Mouse (Mus musculus): ENCODE results near the gene Dtx3. TPM values are rescaled to one million over a fixed set of nuclear protein-coding genes. Genes with fewer than 3 reads are reported as not detected.
A peak's percentile ranks its signal among the peaks of the same experiment; 100 is the strongest.
"Not testable (repeated sequence)": the region's sequence is repeated elsewhere in the genome, so short reads cannot be mapped to it uniquely, and the experiment has no call there.

The Dtx3 gene
- polyA plus RNA-seq, 1 experiment from 2014 or later, result 79.4 TPM

DNA sequence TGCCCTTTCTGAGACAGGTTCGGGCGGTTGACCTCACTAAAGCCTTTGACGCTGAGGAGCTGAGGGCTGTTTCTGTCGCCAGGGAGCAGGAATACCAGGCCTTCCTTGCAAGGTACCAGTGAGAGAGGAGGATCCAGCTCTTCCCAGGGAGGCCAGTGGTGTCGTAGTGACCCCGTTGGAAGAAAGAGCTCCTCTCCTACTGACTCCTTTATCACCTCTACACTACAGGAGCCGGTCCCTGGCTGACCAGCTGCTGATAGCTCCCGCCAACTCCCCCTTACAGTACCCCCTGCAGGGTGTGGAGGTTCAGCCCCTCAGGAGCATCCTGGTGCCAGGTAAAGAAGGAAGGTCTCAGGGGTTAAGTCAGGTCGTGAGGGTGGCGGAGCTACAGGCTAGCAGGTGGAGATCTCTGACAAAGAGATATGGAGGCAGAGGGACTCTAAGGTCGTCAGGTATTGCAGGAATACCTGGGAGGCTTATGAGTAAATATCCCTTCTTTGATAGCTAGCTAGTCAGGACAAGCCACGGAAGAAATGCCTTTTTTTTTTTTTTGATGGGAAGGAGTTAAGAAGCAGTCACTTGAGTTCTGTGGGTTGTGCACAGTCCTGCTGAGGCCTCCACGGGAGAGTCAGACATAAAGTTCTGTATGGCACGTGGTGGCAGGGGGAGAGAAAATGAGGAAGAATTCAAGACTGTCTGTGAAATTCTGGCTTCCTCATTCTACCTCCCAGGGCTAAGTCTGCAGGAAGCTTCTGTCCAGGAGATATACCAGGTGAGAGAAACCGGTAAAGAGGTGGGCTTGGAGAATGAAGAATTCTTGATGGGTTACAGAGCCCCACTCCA is 28.5 kb downstream of the Dtx3 start:
- peaks cover 39% of the 10 kb centered on the region for H3K27me3 ChIP-seq (ENCODE audit: control insufficient read depth, insufficient read depth, low read length)
- no peaks in the 10 kb centered on the region for H3K9me3 ChIP-seq (replicated peaks; ENCODE audit: control insufficient read depth, low read length)
- H3K4me1 ChIP-seq (ENCODE audit: control insufficient read depth, insufficient read depth, low read length), result peaks cover 29% of the 10 kb centered on the region
- H3K27ac ChIP-seq (ENCODE audit: low read length), result peak overlapping the region; percentile 86
- H3K36me3 ChIP-seq (ENCODE audit: control insufficient read depth, insufficient read depth, low read length), result no peaks in the 10 kb centered on the region
- ATAC-seq (ENCODE audit: insufficient read depth, low FRiP score), result no peak
- H3K4me2 ChIP-seq (ENCODE audit: low read depth, low read length), result peak overlapping the region; percentile 100
- peak overlapping the region; percentile 86 for H3K9ac ChIP-seq (ENCODE audit: low read length)
- 25% methylated on average over 15 of the region's 15 CpGs for WGBS
- peak overlapping the region; percentile 59 for H3K4me3 ChIP-seq (replicated peaks; ENCODE audit: low read length)

DNA sequence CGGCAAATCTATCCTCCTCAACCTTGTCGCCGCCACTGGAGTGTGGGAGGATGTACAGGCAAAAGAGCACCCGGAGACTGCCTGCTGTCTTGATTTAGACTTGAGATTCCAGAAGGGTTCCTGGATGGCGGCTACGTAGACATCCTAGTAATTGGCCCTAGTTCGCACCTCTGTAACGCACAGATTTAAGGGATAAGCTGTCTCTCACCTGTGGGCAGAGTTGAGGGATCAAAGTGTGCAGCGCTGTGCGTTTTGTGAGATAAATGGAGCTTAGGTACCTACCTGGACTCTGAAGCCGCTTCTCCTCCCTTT is 29.2 kb downstream of the Dtx3 start:
- 7% methylated on average over 11 of the region's 11 CpGs for WGBS
- H3K36me3 ChIP-seq (ENCODE audit: control insufficient read depth, insufficient read depth, low read length), result no peaks in the 10 kb centered on the region
- no peak for ATAC-seq (ENCODE audit: insufficient read depth, low FRiP score)
- peak overlapping the region; percentile 86 for H3K27ac ChIP-seq (ENCODE audit: low read length)
- no peaks in the 10 kb centered on the region for H3K9me3 ChIP-seq (replicated peaks; ENCODE audit: control insufficient read depth, low read length)
- peak overlapping the region; percentile 100 for H3K4me2 ChIP-seq (ENCODE audit: low read depth, low read length)
- peaks cover 29% of the 10 kb centered on the region for H3K4me1 ChIP-seq (ENCODE audit: control insufficient read depth, insufficient read depth, low read length)
- peaks cover 39% of the 10 kb centered on the region for H3K27me3 ChIP-seq (ENCODE audit: control insufficient read depth, insufficient read depth, low read length)
- H3K4me3 ChIP-seq (replicated peaks; ENCODE audit: low read length), result peak overlapping the region; percentile 59
- peak overlapping the region; percentile 86 for H3K9ac ChIP-seq (ENCODE audit: low read length)

DNA sequence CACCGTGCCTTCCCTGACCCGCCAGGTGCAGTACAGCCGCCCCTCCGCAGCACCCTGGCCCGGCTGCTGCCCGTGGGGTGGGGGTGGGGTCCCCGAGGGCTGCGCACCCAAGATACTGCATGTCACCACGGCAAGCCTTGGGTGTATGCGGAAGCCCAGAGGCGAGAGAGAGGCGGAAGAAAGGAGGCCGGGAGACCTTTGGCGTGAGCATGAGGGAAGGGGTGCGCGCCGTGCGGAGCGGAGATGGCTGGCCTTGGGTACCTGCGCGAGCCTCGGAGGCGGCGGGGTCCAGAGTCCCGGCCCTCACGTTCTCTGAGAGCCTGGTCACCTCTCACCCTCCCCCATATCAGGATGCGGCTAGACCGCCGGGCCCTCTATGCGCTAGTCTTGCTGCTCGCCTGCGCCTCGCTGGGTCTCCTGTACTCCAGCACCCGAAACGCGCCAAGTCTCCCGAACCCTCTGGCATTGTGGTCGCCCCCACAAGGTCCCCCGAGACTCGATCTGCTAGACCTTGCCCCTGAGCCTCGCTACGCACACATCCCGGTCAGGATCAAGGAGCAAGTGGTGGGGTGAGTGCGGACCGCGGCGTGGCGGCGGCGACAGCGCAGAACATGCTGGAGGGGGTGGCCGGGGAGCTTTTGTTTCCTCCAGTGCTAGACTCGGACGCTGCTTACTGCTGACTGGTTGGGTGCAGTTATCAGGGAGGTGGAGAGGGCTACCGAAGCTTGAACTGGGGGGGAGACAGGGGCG is 29.7 kb downstream of the Dtx3 start:
- under 1% methylated on average over 56 of the region's 56 CpGs for WGBS
- Histone ChIP-seq H3K27me3 (ENCODE audit: control insufficient read depth, insufficient read depth, low read length) (peaks cover 39% of the 10 kb centered on the region), H3K9me3 (replicated peaks; ENCODE audit: control insufficient read depth, low read length) (no peaks in the 10 kb centered on the region), H3K4me3 (replicated peaks; ENCODE audit: low read length) (peak overlapping the region; percentile 59), H3K27ac (ENCODE audit: low read length) (peak overlapping the region; percentile 86), H3K36me3 (ENCODE audit: control insufficient read depth, insufficient read depth, low read length) (no peaks in the 10 kb centered on the region), H3K4me1 (ENCODE audit: control insufficient read depth, insufficient read depth, low read length) (peaks cover 26% of the 10 kb centered on the region), H3K9ac (ENCODE audit: low read length) (peak overlapping the region; percentile 86), H3K4me2 (ENCODE audit: low read depth, low read length) (peak overlapping the region; percentile 100)
- peak; percentile 46 for ATAC-seq (ENCODE audit: insufficient read depth, low FRiP score)

- Histone ChIP-seq H3K27me3 (ENCODE audit: control insufficient read depth, insufficient read depth, low read length) (peaks cover 35% of the 10 kb centered on the region), H3K4me3 (replicated peaks; ENCODE audit: low read length) (peak overlapping the region; percentile 59), H3K4me1 (ENCODE audit: control insufficient read depth, insufficient read depth, low read length) (peaks cover 20% of the 10 kb centered on the region), H3K27ac (ENCODE audit: low read length) (peak overlapping the region; percentile 86), H3K9ac (ENCODE audit: low read length) (peak overlapping the region; percentile 86), H3K4me2 (ENCODE audit: low read depth, low read length) (peak overlapping the region; percentile 100), H3K9me3 (replicated peaks; ENCODE audit: control insufficient read depth, low read length) (no peaks in the 10 kb centered on the region), H3K36me3 (ENCODE audit: control insufficient read depth, insufficient read depth, low read length) (no peaks in the 10 kb centered on the region)
- under 1% methylated on average over 42 of the region's 42 CpGs for WGBS
- ATAC-seq (ENCODE audit: insufficient read depth, low FRiP score), result peak; percentile 30; the same call in 1 of the 2 replicates
These were observed 30.2 kb downstream of the Dtx3 start for GRCm38 (mm10) chr10:127165354-127165653.

DNA sequence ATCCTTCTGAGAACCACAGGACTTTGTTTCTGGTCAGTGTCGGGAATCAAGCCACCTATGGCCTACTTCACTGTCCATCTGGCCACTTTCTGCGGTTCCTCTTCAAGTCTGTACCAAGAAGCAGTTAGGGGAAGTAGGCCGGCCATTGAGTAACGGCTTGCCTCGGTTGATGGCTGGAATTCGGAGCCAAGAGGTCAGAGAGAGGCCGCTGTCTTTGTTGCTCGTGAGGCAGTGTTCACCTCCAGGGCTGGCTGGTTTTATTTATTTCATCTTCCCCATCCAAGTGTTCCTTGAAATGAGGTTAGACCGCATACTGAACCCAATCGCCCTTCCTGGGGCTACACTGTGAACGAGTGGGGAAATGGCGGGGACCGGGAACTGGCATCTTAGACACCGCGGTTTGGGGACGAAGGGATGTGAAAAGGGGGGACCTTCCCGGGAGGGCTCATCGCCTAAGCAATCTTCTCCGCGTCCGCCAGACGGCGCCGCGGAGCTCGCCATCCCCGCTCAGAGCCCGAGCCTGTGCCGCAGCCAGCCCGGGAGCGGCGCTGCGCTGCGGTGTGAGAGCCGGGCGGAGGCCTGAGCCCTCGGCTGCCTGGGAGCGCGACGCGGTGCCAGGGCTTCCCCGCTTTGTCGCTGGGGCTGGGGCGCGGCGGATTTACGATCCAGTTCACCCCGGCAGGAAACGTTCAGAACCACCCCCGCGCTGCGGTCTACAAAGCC is 30.7 kb downstream of the Dtx3 start, which contains the start of gene B4galnt1:
TSS of gene B4galnt1 (plus strand) at position 595 of the 723 bp plus-strand sequence.
- peaks cover 17% of the 10 kb centered on the region; the same call in 1 of the 2 replicates for H3K4me1 ChIP-seq (ENCODE audit: control insufficient read depth, insufficient read depth, low read length)
- H3K4me2 ChIP-seq (ENCODE audit: low read depth, low read length), result peak within 1 kb of the TSS; percentile 100
- 3% methylated on average over 52 of the region's 52 CpGs for WGBS
- H3K27me3 ChIP-seq (ENCODE audit: control insufficient read depth, insufficient read depth, low read length), result peaks cover 32% of the 10 kb centered on the region
- no peaks in the 10 kb centered on the region for H3K36me3 ChIP-seq (ENCODE audit: control insufficient read depth, insufficient read depth, low read length)
- ATAC-seq (ENCODE audit: insufficient read depth, low FRiP score), result peak; percentile 86
- H3K27ac ChIP-seq (ENCODE audit: low read length), result peak within 1 kb of the TSS; percentile 86
- peak within 1 kb of the TSS; percentile 59 for H3K4me3 ChIP-seq (replicated peaks; ENCODE audit: low read length)
- H3K9me3 ChIP-seq (replicated peaks; ENCODE audit: control insufficient read depth, low read length), result no peaks in the 10 kb centered on the region
- H3K9ac ChIP-seq (ENCODE audit: low read length), result peak within 1 kb of the TSS; percentile 86

DNA sequence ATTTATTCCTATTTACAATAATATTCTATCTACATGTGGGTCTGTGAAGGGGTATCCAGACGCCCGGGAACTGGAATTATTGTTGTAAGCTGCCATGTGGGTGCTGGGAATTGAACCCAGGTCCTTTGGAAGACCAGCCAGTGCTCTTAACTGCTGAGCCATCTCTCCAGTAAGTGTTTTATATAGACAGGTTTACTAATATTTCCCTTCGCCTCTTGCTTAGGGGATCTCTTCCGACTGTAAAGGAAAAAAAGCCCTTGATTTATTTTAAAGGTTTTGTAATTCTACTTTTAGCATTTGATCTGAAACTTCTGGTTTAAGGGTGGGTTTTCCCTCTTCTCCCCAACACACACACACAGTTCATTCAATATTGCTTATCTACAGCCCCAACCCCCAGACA is 31.3 kb downstream of the Dtx3 start:
- WGBS, result 88% methylated on average over 4 of the region's 4 CpGs

DNA sequence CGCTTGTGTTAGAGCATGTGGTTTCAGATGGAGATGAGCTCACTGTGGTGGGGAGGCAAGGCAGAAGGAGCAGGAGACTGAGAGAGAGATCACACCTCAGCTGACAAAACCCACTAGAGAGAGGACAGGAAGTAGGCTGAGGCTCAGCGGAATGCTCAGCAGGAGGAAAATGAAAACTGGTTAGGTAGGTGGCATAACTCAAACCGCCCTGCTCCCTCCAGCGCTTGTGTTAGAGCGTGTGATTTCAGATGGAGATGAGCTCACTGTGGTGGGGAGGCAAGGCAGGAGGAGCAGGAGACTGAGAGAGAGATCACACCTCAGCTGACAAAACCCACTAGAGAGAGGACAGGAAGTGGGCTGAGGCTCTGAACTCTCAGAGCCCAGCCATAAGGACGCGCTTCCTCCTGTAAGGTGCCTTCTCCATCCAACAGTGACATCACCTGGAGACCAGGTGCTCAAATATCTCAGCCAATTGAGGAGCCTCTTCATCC is 32.7 kb downstream of the Dtx3 start:
- Histone ChIP-seq H3K27me3 (ENCODE audit: control insufficient read depth, insufficient read depth, low read length) (peaks cover 20% of the 10 kb centered on the region), H3K4me1 (ENCODE audit: control insufficient read depth, insufficient read depth, low read length) (peaks cover 12% of the 10 kb centered on the region; the same call in 1 of the 2 replicates)
- H3K9ac ChIP-seq (ENCODE audit: low read length); H3K27ac ChIP-seq (ENCODE audit: low read length); ATAC-seq (ENCODE audit: insufficient read depth, low FRiP score); H3K4me3 ChIP-seq (replicated peaks; ENCODE audit: low read length); H3K4me2 ChIP-seq (ENCODE audit: low read depth, low read length); H3K36me3 ChIP-seq (ENCODE audit: control insufficient read depth, insufficient read depth, low read length); H3K9me3 ChIP-seq (replicated peaks; ENCODE audit: control insufficient read depth, low read length): not testable (repeated sequence)
- 41% methylated on average over 7 of the region's 7 CpGs for WGBS

More for the DNA sequence above, 31.3 kb downstream of the Dtx3 start:
- Histone ChIP-seq H3K9me3 (replicated peaks; ENCODE audit: control insufficient read depth, low read length) (no peaks in the 10 kb centered on the region), H3K36me3 (ENCODE audit: control insufficient read depth, insufficient read depth, low read length) (no peaks in the 10 kb centered on the region), H3K27me3 (ENCODE audit: control insufficient read depth, insufficient read depth, low read length) (peaks cover 26% of the 10 kb centered on the region), H3K4me1 (ENCODE audit: control insufficient read depth, insufficient read depth, low read length) (peaks cover 15% of the 10 kb centered on the region; the same call in 1 of the 2 replicates), H3K4me2 (ENCODE audit: low read depth, low read length) (peak overlapping the region; percentile 100; the same call in 1 of the 2 replicates), H3K9ac (ENCODE audit: low read length) (peak overlapping the region; percentile 86; the same call in 1 of the 2 replicates), H3K4me3 (replicated peaks; ENCODE audit: low read length) (no peak overlapping the region), H3K27ac (ENCODE audit: low read length) (peak overlapping the region; percentile 41; the same call in 1 of the 2 replicates)
- no peak for ATAC-seq (ENCODE audit: insufficient read depth, low FRiP score)

- no peak for ATAC-seq (ENCODE audit: insufficient read depth, low FRiP score)
- H3K36me3 ChIP-seq (ENCODE audit: control insufficient read depth, insufficient read depth, low read length), result no peaks in the 10 kb centered on the region
- WGBS, result 71% methylated on average over 3 of the region's 3 CpGs
These were observed 34.8 kb downstream of the Dtx3 start for GRCm38 (mm10) chr10:127160728-127161127.

More at GRCm38 (mm10) chr10:127160728-127161127, 34.8 kb downstream of the Dtx3 start:
- Histone ChIP-seq H3K9ac (ENCODE audit: low read length) (no peak overlapping the region), H3K27ac (ENCODE audit: low read length) (no peak overlapping the region), H3K4me2 (ENCODE audit: low read depth, low read length) (no peak overlapping the region), H3K27me3 (ENCODE audit: control insufficient read depth, insufficient read depth, low read length) (no peaks in the 10 kb centered on the region; the same call in 1 of the 2 replicates), H3K4me1 (ENCODE audit: control insufficient read depth, insufficient read depth, low read length) (peaks cover 11% of the 10 kb centered on the region; the same call in 1 of the 2 replicates), H3K9me3 (replicated peaks; ENCODE audit: control insufficient read depth, low read length) (no peaks in the 10 kb centered on the region), H3K4me3 (replicated peaks; ENCODE audit: low read length) (no peak overlapping the region)

Data from stomach, embryonic 16.5 days (tissue).